Mouse (Mus musculus): Measurements from ENCODE around the gene C2cd4a.

DNA sequence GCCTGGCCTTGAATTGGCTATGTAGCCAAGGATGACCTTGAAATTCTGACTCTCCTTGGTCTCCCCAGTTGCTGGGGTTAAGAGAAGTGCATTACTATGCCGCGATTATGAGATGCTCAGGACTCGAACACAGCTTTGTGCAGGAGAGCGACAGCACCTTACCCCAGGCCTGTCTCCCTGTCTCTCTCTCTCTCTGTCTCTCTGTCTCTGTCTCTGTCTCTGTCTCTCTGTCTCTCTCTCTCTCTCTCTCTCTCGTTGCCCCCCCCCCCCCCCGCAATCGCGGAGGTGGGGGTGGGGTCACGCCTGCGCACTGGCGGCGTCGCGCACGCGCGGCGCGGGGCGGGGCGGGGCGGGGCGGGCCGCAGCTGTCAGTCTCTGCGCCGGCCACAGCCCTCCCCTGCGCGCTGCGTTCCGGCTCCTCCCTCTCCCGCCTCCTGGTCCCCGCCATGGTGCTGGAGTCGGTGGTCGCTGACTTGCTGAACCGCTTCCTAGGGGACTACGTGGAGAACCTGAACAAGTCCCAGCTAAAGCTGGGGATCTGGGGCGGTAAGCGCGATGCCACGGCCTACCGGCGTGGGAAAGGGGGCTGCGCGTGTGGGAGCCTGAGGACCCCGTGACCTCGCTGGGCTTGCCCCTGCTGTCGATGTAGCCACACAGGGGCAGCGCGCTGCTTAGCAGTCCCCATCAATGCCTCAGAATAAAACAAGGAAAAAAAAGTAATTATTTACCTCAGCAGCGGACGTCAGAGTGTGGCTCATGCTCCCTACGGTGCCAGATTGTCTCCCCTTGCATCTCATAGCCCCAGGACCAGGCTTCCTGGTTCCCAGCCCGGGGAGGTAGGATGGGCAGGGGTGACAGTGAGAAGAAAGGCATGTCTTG is 8.1 kb upstream of the C2cd4a start, which contains the start of gene Vps13c:
- TF ChIP-seq EP300 (optimal IDR thresholded peaks at IDR 0.05), result no peak
- no peak for TF ChIP-seq CTCF (IDR thresholded peaks at IDR 0.05; ENCODE audit: low read depth)
